Mouse (Mus musculus): ENCODE measurements around the gene Rnf6.

DNA sequence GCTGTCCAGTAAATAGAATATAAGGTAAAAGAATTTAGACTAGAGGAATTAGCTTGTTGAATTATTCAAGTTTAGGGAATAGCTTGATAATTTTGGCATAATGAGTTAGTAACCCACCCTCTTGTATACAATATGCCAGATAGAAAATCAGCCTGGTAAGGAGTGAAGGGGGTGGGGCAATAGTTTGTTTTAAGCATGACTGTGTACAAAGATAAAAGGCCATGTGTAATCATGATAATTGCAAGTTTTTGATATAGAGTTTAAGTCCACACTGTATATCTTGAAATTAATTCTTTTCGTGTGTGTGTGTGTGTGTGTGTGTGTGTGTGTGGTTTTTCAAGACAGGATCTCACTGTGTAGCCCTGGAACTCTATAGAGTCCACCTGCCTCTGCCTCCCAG lies 13.0 kb upstream of the Rnf6 start:
- TF ChIP-seq POLR2A (IDR thresholded peaks at IDR 0.05; ENCODE audit: control insufficient read depth, low read depth, low read length), result no peak
- no peak for TF ChIP-seq CTCF (IDR thresholded peaks at IDR 0.05; ENCODE audit: control insufficient read depth, insufficient read depth, insufficient replicate concordance, low read depth, low read length)
